Mouse (Mus musculus) MEL (cell line): ENCODE results near the gene Tmem203. TPM values are rescaled to one million over a fixed set of nuclear protein-coding genes. Genes with fewer than 3 reads are reported as not detected.

Experiments used
- DNase-seq: peaks from one replicate; pipeline ENCODE4 v3.0.0; 2011; ENCODE audit warnings: low read depth, low spot score
- H3K27ac ChIP-seq: 2 replicates; pipeline ENCODE4 v1.5.1; 2012; ENCODE audit warnings: low read depth, mild to moderate bottlenecking, control low read depth, low read length, moderate library complexity; ENCODE audit not compliant: control insufficient read depth
- H3K27me3 ChIP-seq, 2 experiments: fragments of 150-350 bp in 1 of 2; sonication (generic) in 1 of 2; 2 replicates each; pipeline ENCODE4 v1.6.1; 2012; ENCODE audit warnings: low read length in 2 of 2, mild to moderate bottlenecking in 2 of 2, improper control_type of control experiment in 1 of 2, moderate library complexity in 1 of 2; ENCODE audit not compliant: insufficient read depth in 2 of 2, control insufficient read depth in 1 of 2
- H3K36me3 ChIP-seq, 2 experiments: 2 replicates each; pipeline ENCODE4 v1.6.1; 2012 to 2014; ENCODE audit warnings: low read length in 2 of 2, improper control_type of control experiment in 1 of 2, inconsistent platforms in 1 of 2, mild to moderate bottlenecking in 1 of 2; ENCODE audit not compliant: insufficient read depth in 2 of 2, control insufficient read depth in 1 of 2
- H3K4me1 ChIP-seq, 2 experiments: fragments of 150-350 bp in 1 of 2; sonication (generic) in 1 of 2; 2 replicates each; pipeline ENCODE4 v1.6.1; 2012; ENCODE audit warnings: low read length in 2 of 2, improper control_type of control experiment in 1 of 2, mild to moderate bottlenecking in 1 of 2; ENCODE audit not compliant: insufficient read depth in 2 of 2, control insufficient read depth in 1 of 2
- H3K4me3 ChIP-seq, 2 experiments: fragments of 150-350 bp in 1 of 2; sonication (generic) in 1 of 2; 2 replicates each; pipeline ENCODE4 v1.5.1; 2012; ENCODE audit warnings: low read depth in 2 of 2, low read length in 2 of 2, mild to moderate bottlenecking in 2 of 2, moderate library complexity in 2 of 2, control low read depth in 1 of 2, improper control_type of control experiment in 1 of 2; ENCODE audit not compliant: control insufficient read depth in 1 of 2, insufficient read depth in 1 of 2
- H3K79me2 ChIP-seq: 2 replicates; pipeline ENCODE4 v1.6.1; 2012; ENCODE audit warnings: mild to moderate bottlenecking, low read length, moderate library complexity; ENCODE audit not compliant: control insufficient read depth, poor library complexity, insufficient read depth
- H3K9ac ChIP-seq: 2 replicates; pipeline ENCODE4 v1.6.1; 2012; ENCODE audit warnings: low read depth, mild to moderate bottlenecking, control low read depth, low read length, moderate library complexity; ENCODE audit not compliant: control insufficient read depth, poor library complexity, severe bottlenecking
- H3K9me3 ChIP-seq: fragments of 150-350 bp; sonication (generic); replicated peaks from 2 replicates; pipeline ENCODE4 v1.6.1; 2012; ENCODE audit warnings: mild to moderate bottlenecking, low read length, improper control_type of control experiment, moderate library complexity; ENCODE audit not compliant: insufficient read depth
- BHLHE40 ChIP-seq: IDR thresholded peaks from 2 replicates; pipeline ENCODE4 v1.6.1; 2012; ENCODE audit warnings: low read depth, mild to moderate bottlenecking, inconsistent platforms, low read length, improper control_type of control experiment, borderline replicate concordance
- CHD2 ChIP-seq: IDR thresholded peaks from 2 replicates; pipeline ENCODE4 v1.6.1; 2011; ENCODE audit warnings: low read length, improper control_type of control experiment
- CTCF ChIP-seq, 3 experiments: IDR thresholded peaks in 2 of 3; conservative IDR thresholded peaks in 1 of 3; 2 replicates each; pipeline ENCODE4 v1.5.1; 2011 to 2012; ENCODE audit warnings: low read length in 3 of 3, low read depth in 2 of 3, mild to moderate bottlenecking in 2 of 3, improper control_type of control experiment in 1 of 3, inconsistent platforms in 1 of 3, mixed read lengths in 1 of 3, moderate library complexity in 1 of 3; ENCODE audit not compliant: control insufficient read depth in 1 of 3, insufficient read depth in 1 of 3, poor library complexity in 1 of 3, severe bottlenecking in 1 of 3
- E2F4 ChIP-seq: IDR thresholded peaks from 2 replicates; pipeline ENCODE4 v1.6.1; 2011; ENCODE audit warnings: low read depth, low read length, improper control_type of control experiment, borderline replicate concordance
- ELF1 ChIP-seq: IDR thresholded peaks from 2 replicates; pipeline ENCODE4 v1.6.1; 2014; ENCODE audit warnings: low read depth, mild to moderate bottlenecking, inconsistent platforms, low read length, improper control_type of control experiment, moderate library complexity
- EP300 ChIP-seq, 2 experiments: IDR thresholded peaks; 2 replicates each; pipeline ENCODE4 v1.6.1; 2011; ENCODE audit warnings: improper control_type of control experiment in 2 of 2, low read length in 2 of 2, low read depth in 1 of 2, mild to moderate bottlenecking in 1 of 2
- ETS1 ChIP-seq: IDR thresholded peaks from 2 replicates; pipeline ENCODE4 v1.6.1; 2012; ENCODE audit warnings: low read depth, mild to moderate bottlenecking, inconsistent platforms, low read length, improper control_type of control experiment, moderate library complexity
- GABPA ChIP-seq: IDR thresholded peaks from 2 replicates; pipeline ENCODE4 v1.6.1; 2012; ENCODE audit warnings: low read depth, mild to moderate bottlenecking, inconsistent platforms, low read length, improper control_type of control experiment, moderate library complexity
- GATA1 ChIP-seq: IDR thresholded peaks from 2 replicates; pipeline ENCODE4 v1.6.1; 2011; ENCODE audit warnings: low read depth, low read length, improper control_type of control experiment
- HCFC1 ChIP-seq: IDR thresholded peaks from 2 replicates; pipeline ENCODE4 v1.6.1; 2012; ENCODE audit warnings: low read depth, mild to moderate bottlenecking, inconsistent platforms, low read length, improper control_type of control experiment, moderate library complexity
- JUND ChIP-seq: IDR thresholded peaks from 2 replicates; pipeline ENCODE4 v1.6.1; 2011; ENCODE audit warnings: low read depth, mild to moderate bottlenecking, improper control_type of control experiment, low read length
- MAFK ChIP-seq: IDR thresholded peaks from 2 replicates; pipeline ENCODE4 v1.6.1; 2011; ENCODE audit warnings: low read depth, mild to moderate bottlenecking, low read length, improper control_type of control experiment, borderline replicate concordance
- MAX ChIP-seq: IDR thresholded peaks from 2 replicates; pipeline ENCODE4 v1.6.1; 2011; ENCODE audit warnings: low read length, improper control_type of control experiment
- MEF2A ChIP-seq: IDR thresholded peaks from 2 replicates; pipeline ENCODE4 v1.6.1; 2014; ENCODE audit warnings: low read depth, mild to moderate bottlenecking, inconsistent platforms, low read length, improper control_type of control experiment; ENCODE audit not compliant: poor library complexity, insufficient replicate concordance, severe bottlenecking; ENCODE audit errors: extremely low read depth
- MXI1 ChIP-seq: IDR thresholded peaks from 2 replicates; pipeline ENCODE4 v1.6.1; 2011; ENCODE audit warnings: mild to moderate bottlenecking, low read depth, low read length, improper control_type of control experiment
- MYB ChIP-seq: IDR thresholded peaks from 2 replicates; pipeline ENCODE4 v1.6.1; 2011; ENCODE audit warnings: mild to moderate bottlenecking, low read depth, low read length, improper control_type of control experiment
- NELFE ChIP-seq: IDR thresholded peaks from 2 replicates; pipeline ENCODE4 v1.6.1; 2011; ENCODE audit warnings: low read depth, low read length, improper control_type of control experiment
- NRF1 ChIP-seq: IDR thresholded peaks from 2 replicates; pipeline ENCODE4 v1.6.1; 2014; ENCODE audit warnings: low read depth, mild to moderate bottlenecking, inconsistent platforms, low read length, improper control_type of control experiment, moderate library complexity; ENCODE audit not compliant: poor library complexity, insufficient read depth, severe bottlenecking
- POLR2AphosphoS2 ChIP-seq: IDR thresholded peaks from 2 replicates; pipeline ENCODE4 v1.6.1; 2011; ENCODE audit warnings: low read length, improper control_type of control experiment
- POLR2AphosphoS5 ChIP-seq: IDR thresholded peaks from 2 replicates; pipeline ENCODE4 v1.6.1; 2012; ENCODE audit warnings: low read depth, borderline replicate concordance, mild to moderate bottlenecking, inconsistent platforms, low read length, moderate library complexity, mixed read lengths
- RAD21 ChIP-seq: IDR thresholded peaks from 2 replicates; pipeline ENCODE4 v1.6.1; 2011; ENCODE audit warnings: mild to moderate bottlenecking, low read depth, low read length, improper control_type of control experiment
- RCOR1 ChIP-seq: IDR thresholded peaks from 2 replicates; pipeline ENCODE4 v1.6.1; 2012; ENCODE audit warnings: low read depth, mild to moderate bottlenecking, inconsistent platforms, low read length, improper control_type of control experiment
- SMC3 ChIP-seq: IDR thresholded peaks from 2 replicates; pipeline ENCODE4 v1.6.1; 2011; ENCODE audit warnings: low read depth, low read length, improper control_type of control experiment
- TAL1 ChIP-seq: IDR thresholded peaks from 2 replicates; pipeline ENCODE4 v1.6.1; 2012; ENCODE audit warnings: mild to moderate bottlenecking, inconsistent platforms, low read length, moderate library complexity, mixed read lengths
- TBP ChIP-seq: IDR thresholded peaks from 2 replicates; pipeline ENCODE4 v1.8.0; 2011; ENCODE audit warnings: low read depth, low read length, improper control_type of control experiment
- TCF12 ChIP-seq: IDR thresholded peaks from 2 replicates; pipeline ENCODE4 v1.6.1; 2014; ENCODE audit warnings: low read depth, mild to moderate bottlenecking, inconsistent platforms, low read length, improper control_type of control experiment, moderate library complexity
- UBTF ChIP-seq: IDR thresholded peaks from 2 replicates; pipeline ENCODE4 v1.6.1; 2012; ENCODE audit warnings: low read depth, mild to moderate bottlenecking, inconsistent platforms, low read length, improper control_type of control experiment, moderate library complexity, borderline replicate concordance; ENCODE audit not compliant: insufficient read depth
- ZC3H11A ChIP-seq: IDR thresholded peaks from 2 replicates; pipeline ENCODE4 v1.6.1; 2012; ENCODE audit warnings: low read depth, mild to moderate bottlenecking, inconsistent platforms, low read length, improper control_type of control experiment
- ZKSCAN1 ChIP-seq: IDR thresholded peaks from 2 replicates; pipeline ENCODE4 v1.6.1; 2012; ENCODE audit warnings: low read depth, mild to moderate bottlenecking, inconsistent platforms, low read length, improper control_type of control experiment, moderate library complexity
- ZMIZ1 ChIP-seq: IDR thresholded peaks from 2 replicates; pipeline ENCODE4 v1.6.1; 2012; ENCODE audit warnings: low read depth, mild to moderate bottlenecking, inconsistent platforms, low read length, improper control_type of control experiment, moderate library complexity
- ZNF384 ChIP-seq: IDR thresholded peaks from 2 replicates; pipeline ENCODE4 v1.6.1; 2012; ENCODE audit warnings: low read depth, mild to moderate bottlenecking, inconsistent platforms, low read length, improper control_type of control experiment
- polyA plus RNA-seq, 2 experiments: library from polyadenylated mRNA; stranded (reverse) in 1 of 2; unstranded in 1 of 2; fragments of >175 nt in 1 of 2; fragments of >200 nt in 1 of 2; gene quantifications; 2 replicates each; pipeline versions ENCODE4 v1.2.1 to v1.2.4; 2012; ENCODE audit warnings: low replicate concordance in 2 of 2, low read depth in 1 of 2; ENCODE audit not compliant: insufficient read length in 2 of 2, insufficient read depth in 1 of 2, missing spikeins in 1 of 2
- total RNA-seq: library from RNA; depleted of rRNA; stranded (reverse); fragments of 300-350 nt; gene quantifications from 2 replicates; pipeline ENCODE4 v1.2.3, GENCODE M21; 2012

The Tmem203 gene
- total and polyA plus RNA-seq, 3 experiments, result 8.4 to 17.0 TPM; not detected in 1

DNA sequence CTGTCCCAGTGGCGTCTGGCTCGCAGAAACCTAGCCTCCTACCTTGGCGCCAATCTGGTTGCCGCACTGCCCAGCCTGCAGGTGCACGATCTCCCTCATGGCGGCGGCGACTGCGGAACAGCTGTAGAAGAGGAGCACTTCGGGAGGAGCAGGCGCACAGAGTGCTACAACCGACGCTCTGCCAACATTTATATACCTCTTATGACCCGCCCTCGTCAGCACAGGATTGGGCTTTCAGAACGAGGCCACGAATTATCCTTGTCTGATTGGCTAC is 30.8 kb upstream of the Tmem203 start, which contains the start of gene Tubb4b (continued):
- TF ChIP-seq CTCF (IDR thresholded peaks at IDR 0.05 in 2 of 3, conservative IDR thresholded peaks at IDR 0.05 in 1 of 3; ENCODE audit: control insufficient read depth in 1 of 3, insufficient read depth in 1 of 3, low read depth in 2 of 3, low read length in 3 of 3, poor library complexity in 1 of 3, severe bottlenecking in 1 of 3) (no peak), TBP (peak; percentile 99), MYB (no peak), ZMIZ1 (peak; percentile 99), UBTF (no peak; the same call in 1 of the 2 replicates), MXI1 (peak; percentile 42; the same call in 1 of the 2 replicates), TAL1 (no peak), ZC3H11A (no peak)

DNA sequence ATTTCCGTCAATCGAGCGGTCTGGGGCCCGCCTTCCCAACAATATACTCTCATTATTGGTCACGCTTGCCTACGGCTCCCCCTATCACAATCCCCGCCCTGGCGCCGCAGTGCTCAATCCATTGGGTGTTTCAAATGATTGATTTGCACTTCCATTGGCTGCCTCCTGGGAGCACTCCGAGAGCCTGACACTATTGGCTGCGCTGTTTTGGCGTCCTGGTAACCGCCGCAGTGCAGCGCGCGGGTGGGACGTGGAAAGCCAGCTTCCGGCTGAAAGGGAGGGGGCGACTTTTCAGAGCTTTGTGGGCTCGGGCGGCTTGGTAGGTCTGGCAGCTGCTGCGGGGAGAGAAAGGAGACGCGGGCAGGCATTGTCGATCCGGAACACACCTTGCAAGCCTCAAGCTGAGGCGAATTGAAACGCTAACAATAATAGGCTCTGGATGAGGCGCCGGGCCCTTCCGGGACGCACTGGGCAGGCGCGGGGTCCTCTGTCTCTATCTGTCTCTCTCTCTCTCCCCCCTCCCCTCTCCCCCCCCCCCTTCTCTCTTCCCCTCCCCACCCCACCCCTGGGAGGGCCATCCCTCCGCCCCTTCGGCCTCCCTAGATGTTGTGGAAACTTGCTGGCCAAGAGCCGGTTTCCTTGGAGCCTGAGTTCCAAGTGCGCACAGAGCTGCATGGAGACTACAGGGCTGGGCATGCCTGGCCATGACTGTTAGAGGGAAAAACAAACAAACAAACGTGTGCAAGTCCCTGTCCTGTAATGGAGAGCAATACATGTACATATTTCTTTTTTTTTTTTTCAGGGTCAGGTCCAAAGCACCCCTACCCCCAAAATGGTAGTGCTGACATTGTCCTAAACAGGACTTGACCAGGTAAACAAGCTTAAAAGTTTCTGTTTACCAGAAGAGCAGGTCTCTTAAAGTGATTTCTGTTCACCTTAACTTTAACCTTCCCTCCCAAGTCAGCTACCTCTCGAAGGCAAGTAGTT is 30.2 kb upstream of the Tmem203 start:
- peak overlapping the region; percentile 65 to 93 for H3K4me3 ChIP-seq
- DNase-seq, result peak; percentile 99
- H3K79me2 ChIP-seq, result peaks cover 17% of the 10 kb centered on the region
- H3K36me3 ChIP-seq, result peaks cover 6 to 8% of the 10 kb centered on the region in 2 experiments
- H3K27me3 ChIP-seq, result no peaks in the 10 kb centered on the region
- H3K4me1 ChIP-seq, result peaks cover 6 to 18% of the 10 kb centered on the region in 2 experiments; a peak in 3 of 4 replicates
- peak overlapping the region; percentile 99 for H3K9ac ChIP-seq
- H3K9me3 ChIP-seq, result no peaks in the 10 kb centered on the region
- peak overlapping the region; percentile 100 for H3K27ac ChIP-seq
- peak; percentile 74 for TF ChIP-seq MXI1
- no peak for TF ChIP-seq JUND
- TF ChIP-seq RCOR1, result no peak
- no peak for TF ChIP-seq EP300 (IDR thresholded peaks at IDR 0.05; ENCODE audit: low read depth in 1 of 2, low read length in 2 of 2)
- TF ChIP-seq MEF2A, result no peak
- no peak for TF ChIP-seq SMC3
- no peak for TF ChIP-seq POLR2AphosphoS5
- TF ChIP-seq HCFC1, result peak; percentile 74
- TF ChIP-seq GABPA, result no peak
- TF ChIP-seq CTCF (IDR thresholded peaks at IDR 0.05 in 2 of 3, conservative IDR thresholded peaks at IDR 0.05 in 1 of 3; ENCODE audit: control insufficient read depth in 1 of 3, insufficient read depth in 1 of 3, low read depth in 2 of 3, low read length in 3 of 3, poor library complexity in 1 of 3, severe bottlenecking in 1 of 3), result no peak
- TF ChIP-seq RAD21, result no peak
- TF ChIP-seq MAFK, result no peak
- 0 out of 2 replicates have a peak, but pooled peaks have one; percentile 5 for TF ChIP-seq GATA1
- no peak for TF ChIP-seq NELFE
- no peak for TF ChIP-seq UBTF
- no peak for TF ChIP-seq ZKSCAN1
- TF ChIP-seq BHLHE40, result no peak
- peak; percentile 80 for TF ChIP-seq CHD2
- no peak for TF ChIP-seq MYB
- TF ChIP-seq E2F4, result no peak
- peak; percentile 57 for TF ChIP-seq ZNF384
- TF ChIP-seq POLR2AphosphoS2, result no peak; the same call in 1 of the 2 replicates
- TF ChIP-seq TAL1, result no peak
- peak; percentile 12; the same call in 1 of the 2 replicates for TF ChIP-seq TCF12
- peak; percentile 30; the same call in 1 of the 2 replicates for TF ChIP-seq MAX
- TF ChIP-seq NRF1, result peak; percentile 72
- TF ChIP-seq ETS1, result peak; percentile 8; the same call in 1 of the 2 replicates
- peak; percentile 73 for TF ChIP-seq ELF1
